Mouse (Mus musculus) thymus, adult 2 months (tissue): ENCODE measurements at regions not wholly inside any gene's neighbourhood (a gene's known extent, or its start where the extent isn't known, plus 50 kb on each side); places are given as distances from the start of the nearest gene placed in this dataset.

Experiments used
- CTCF ChIP-seq: fragments of 200-500 bp; IDR thresholded peaks from 2 replicates; pipeline ENCODE4 v1.5.1; 2012; ENCODE audit warnings: mild to moderate bottlenecking, control low read depth, low read length, moderate library complexity, borderline replicate concordance; ENCODE audit not compliant: control insufficient read depth, poor library complexity, insufficient read depth; ENCODE audit errors: extremely low read depth
- POLR2A ChIP-seq: fragments of 200-500 bp; IDR thresholded peaks from 2 replicates; pipeline ENCODE4 v1.6.1; 2012; ENCODE audit warnings: mild to moderate bottlenecking, low read length, control low read depth, moderate library complexity; ENCODE audit not compliant: control insufficient read depth, poor library complexity, insufficient read depth; ENCODE audit errors: extremely low read depth

DNA sequence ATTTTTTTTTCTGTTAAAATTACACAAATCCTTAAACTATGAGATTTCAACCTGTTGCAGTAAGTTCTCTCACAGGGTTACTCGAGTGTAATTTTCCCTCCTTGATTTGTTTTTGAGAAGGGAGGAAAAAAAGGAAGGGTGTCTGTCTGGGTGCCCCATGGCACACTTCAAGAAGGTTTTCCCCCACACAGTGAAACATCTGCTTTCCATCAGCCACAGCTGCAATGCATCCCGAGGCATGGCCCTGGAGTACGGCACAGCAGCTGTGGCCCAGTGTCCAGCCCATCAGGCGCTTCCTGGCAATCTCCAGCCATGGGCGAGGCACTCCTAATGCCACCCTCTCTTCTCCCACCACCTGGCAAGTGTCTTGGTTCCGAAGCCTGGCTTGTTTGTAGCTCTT is 331.8 kb upstream of the Sox9 start:
- TF ChIP-seq POLR2A (no peak), CTCF (no peak)
